Comparison of ENCODE assay signal across 12 mouse cellular contexts in the genomic region with DNA sequence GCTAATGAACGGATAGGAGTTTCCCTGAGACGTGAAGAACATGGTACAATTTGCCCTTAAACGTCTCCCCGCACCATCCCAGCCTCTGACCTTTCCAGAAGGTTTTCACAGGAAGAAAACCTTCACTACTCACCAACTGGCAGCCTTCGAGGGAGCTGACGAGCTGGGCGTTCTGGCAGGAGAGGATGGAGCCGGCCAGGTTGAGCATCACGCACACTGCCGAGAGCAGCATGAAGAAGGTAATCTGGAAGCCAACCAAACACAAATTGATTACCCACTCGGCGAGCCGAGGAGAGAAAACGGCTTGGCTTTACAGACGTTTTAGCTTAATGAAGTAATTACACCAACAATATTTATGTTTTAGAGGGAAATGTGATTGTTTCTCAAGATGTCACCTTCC. TPM values are rescaled to one million over a fixed set of nuclear protein-coding genes. Genes with fewer than 3 reads are reported as not detected.
DNase-seq lines count a peak whose midpoint lies in the region; ATAC-seq and TF ChIP-seq lines count a peak whose summit lies in the region.
"Had no signal": no experiment of that assay in that cellular context is flagged by ENCODE, and none has a peak within 500 bp of the region (broad histone marks: within the 10 kb centered on the region; RNA-seq: fewer than 3 reads in every experiment).

No protein-coding gene starts in this region.

- no peak for TF ChIP-seq POLR2A in myocyte (IDR thresholded peaks at IDR 0.05; ENCODE audit: insufficient read length, low read depth)

- H3K9ac ChIP-seq in kidney, embryonic 16.5 days (replicated peaks; ENCODE audit: low read length), result no peak overlapping the region
- H3K9ac ChIP-seq: liver, embryonic 13.5 days had no signal

- no peaks in the 10 kb centered on the region for H3K36me3 ChIP-seq in myocyte (ENCODE audit: control insufficient read depth, insufficient read depth)
- H3K36me3 ChIP-seq in kidney, embryonic 16.5 days (ENCODE audit: insufficient read depth, low read length), result no peaks in the 10 kb centered on the region
- H3K36me3 ChIP-seq: liver, embryonic 13.5 days had no signal

- H3K4me2 ChIP-seq in myocyte (ENCODE audit: low read depth), result peak overlapping the region; percentile 90
- H3K4me2 ChIP-seq in kidney, embryonic 16.5 days (replicated peaks; ENCODE audit: low read depth, low read length), result no peak overlapping the region
- H3K4me2 ChIP-seq: liver, embryonic 13.5 days had no signal

- no peak overlapping the region for H3K27ac ChIP-seq in kidney, embryonic 16.5 days (ENCODE audit: low read length)
- H3K27ac ChIP-seq: liver, embryonic 13.5 days had no signal

- intact Hi-C loops in left cerebral cortex, postnatal 4 days (cut with DNase I), result no loop called here
- intact Hi-C loops in left cerebral cortex, postnatal 14 days (cut with DNase I), result no loop called here

- H3ac ChIP-seq in myocyte (ENCODE audit: control insufficient read depth, insufficient read length), result no peak overlapping the region

- H3K4me1 ChIP-seq in kidney, embryonic 16.5 days (ENCODE audit: insufficient read depth, low read length), result no peaks in the 10 kb centered on the region
- H3K4me1 ChIP-seq: liver, embryonic 13.5 days had no signal

- peak; percentile 48 for DNase-seq in left cerebral cortex, postnatal 4 days
- no peak for DNase-seq in left cerebral cortex, postnatal 14 days (ENCODE audit: low spot score in 2 of 2)
- peak; percentile 28 to 44 for DNase-seq in cerebellum, postnatal 36 days
- DNase-seq in gastrocnemius, adult 18-20 months (ENCODE audit: low spot score), result no peak
- no peak for DNase-seq in right cerebral cortex, postnatal 10 days (ENCODE audit: low spot score in 2 of 2)
- DNase-seq: adrenal gland, postnatal 14 days; heart, postnatal 4 days; kidney, postnatal 25 days; liver, embryonic 13.5 days had no signal

- H3K79me2 ChIP-seq in myocyte (ENCODE audit: control insufficient read depth, insufficient read depth), result no peaks in the 10 kb centered on the region

- no peaks in the 10 kb centered on the region for H3K9me3 ChIP-seq in kidney, embryonic 16.5 days (ENCODE audit: low read length)
- H3K9me3 ChIP-seq: liver, embryonic 13.5 days had no signal

- 61% methylated on average over 15 of the region's 15 CpGs for WGBS in kidney, embryonic 16.5 days

- H3K4me3 ChIP-seq in myocyte, result peak overlapping the region; percentile 30
- H3K4me3 ChIP-seq in kidney, embryonic 16.5 days (ENCODE audit: low read length), result no peak overlapping the region
- H3K4me3 ChIP-seq: liver, embryonic 13.5 days had no signal

- no peaks in the 10 kb centered on the region for H3K27me3 ChIP-seq in myocyte (ENCODE audit: control insufficient read depth, insufficient read depth, insufficient read length)
- H3K27me3 ChIP-seq in kidney, embryonic 16.5 days (ENCODE audit: insufficient read depth, low read length), result no peaks in the 10 kb centered on the region
- H3K27me3 ChIP-seq: liver, embryonic 13.5 days had no signal

- peak; percentile 68; the same call in 1 of the 2 replicates for ATAC-seq in cerebellum, adult (ENCODE audit: insufficient number of reproducible peaks, low FRiP score, low TSS enrichment)
- ATAC-seq in kidney, embryonic 16.5 days (ENCODE audit: low FRiP score, low TSS enrichment), result no peak

TF ChIP-seq in myocyte, 11 proteins besides CTCF, POLR2A, EP300 and RAD21:
- TF ChIP-seq TCF12 (IDR thresholded peaks at IDR 0.05; ENCODE audit: insufficient read depth, poor library complexity, severe bottlenecking) (no peak), MYOG (IDR thresholded peaks at IDR 0.05; ENCODE audit: control insufficient read depth in 1 of 3, insufficient read depth in 1 of 3, insufficient read length in 2 of 3, low read depth in 2 of 3) (no peak), SRF (IDR thresholded peaks at IDR 0.05; ENCODE audit: control insufficient read depth, insufficient read length, low read depth) (no peak)

RNA-seq across cellular contexts. Expression of a gene that starts 16.8 kb away (rescaled TPM):
- 10 to 100 TPM; 11.8 to 12.5 TPM for total RNA-seq in left cerebral cortex, postnatal 4 days (2021)
- total RNA-seq in left cerebral cortex, postnatal 14 days (2021), result 10 to 100 TPM; 14.5 TPM
- polyA plus RNA-seq in myocyte (2012; fragmentation: generic; extraction: Trizol), result 5.4 TPM
- total RNA-seq in gastrocnemius, adult 18-20 months (2021), result 1 to 10 TPM; 2.5 to 2.6 TPM
- polyA plus RNA-seq in kidney, embryonic 16.5 days (2015; fragmentation: Nextera tagmentation; extraction: Ambion mirVana), result 10.4 and 10.8 TPM in 2 replicates

Comparison
In these comparisons a context has a peak if more than half of its experiments do, and no peak if none do; other contexts are left out.
1. DNase-seq: peak in left cerebral cortex, postnatal 4 days (single experiment) and cerebellum, postnatal 36 days (2 of 2); none in left cerebral cortex, postnatal 14 days (0 of 2), gastrocnemius, adult 18-20 months (single experiment) and right cerebral cortex, postnatal 10 days (0 of 2).